Mouse (Mus musculus) inflammation-experienced regulatory T-cells (primary cell): ENCODE measurements around the gene Gdap2. TPM values are rescaled to one million over a fixed set of nuclear protein-coding genes. Genes with fewer than 3 reads are reported as not detected.

Source experiments
- polyA plus RNA-seq, 2 experiments: library from polyadenylated mRNA; unstranded; fragments of 100-300 nt; shearing (Covaris generic); gene quantifications; one replicate each; pipeline ENCODE4 v1.2.1; 2017

Gene Gdap2
- 10 to 100 TPM; 29.5 to 38.2 TPM for polyA plus RNA-seq

GRCm38 (mm10) chr3:100162315-100163105 lies at the start of gene Gdap2, which contains the start of gene Wdr3:
Gdap2 (plus strand) TSS chr3:100162381.
Wdr3 (minus strand) TSS chr3:100162407.

Other genes with a start within 250 kb of the Gdap2 start
- 10 to 100 TPM; 55.9 to 60.1 TPM for gene Wdr3, start within 50 bp of the Gdap2 start, polyA plus RNA-seq